Mouse (Mus musculus) frontal cortex, postnatal 10 days (tissue): Measurements from ENCODE around the gene Pdcd1lg2.
"Not testable (repeated sequence)": the region's sequence is repeated elsewhere in the genome, so short reads cannot be mapped to it uniquely, and the experiment has no call there.

Experiments
- DNase-seq, 2 experiments: peaks; one replicate each; pipeline ENCODE4 v3.0.0; 2022; ENCODE audit warnings: low spot score in 2 of 2, mixed read lengths in 1 of 2

Gene Pdcd1lg2

DNA sequence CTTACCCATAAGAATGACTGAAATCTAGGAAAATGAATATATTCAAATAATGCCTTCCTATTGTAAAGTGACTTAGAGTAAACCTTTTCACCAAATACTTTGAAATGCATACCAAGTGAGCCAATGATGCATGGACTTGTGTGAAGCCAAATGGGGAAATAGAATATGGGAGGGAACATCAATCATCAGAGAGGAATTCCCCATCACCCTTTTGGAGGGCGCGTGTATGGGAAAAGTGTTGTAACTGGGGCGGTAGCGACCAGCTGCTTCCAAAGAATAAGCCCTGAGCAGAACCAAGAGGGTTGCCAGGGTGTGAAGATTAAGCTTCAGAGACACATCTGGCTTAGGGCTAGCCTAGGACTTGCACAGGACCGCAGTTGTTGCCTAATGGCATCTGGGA lies 27.4 kb upstream of the Pdcd1lg2 start:
- DNase-seq: no peak

GRCm38 (mm10) chr19:29384412-29384811 lies 26.3 kb upstream of the Pdcd1lg2 start:
- DNase-seq: no peak

DNA sequence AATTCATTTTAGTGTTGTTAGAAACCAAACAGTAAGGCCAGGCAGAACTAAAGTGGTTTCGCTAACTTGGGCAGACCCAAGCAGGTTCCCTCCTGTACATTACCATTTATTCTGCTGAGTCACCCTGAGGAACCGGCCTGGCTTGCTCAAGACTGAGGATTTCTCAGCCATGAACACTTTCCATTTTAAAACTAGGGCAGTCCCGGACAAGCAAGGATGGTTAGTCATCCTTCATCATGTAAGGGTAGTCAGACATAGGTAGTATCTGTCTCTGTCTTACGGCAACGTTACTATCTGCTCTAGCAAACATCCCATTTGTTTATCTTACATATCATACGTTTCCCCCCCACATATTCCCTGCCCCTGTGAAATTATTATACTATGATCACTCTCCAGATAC lies 25.7 kb upstream of the Pdcd1lg2 start:
- no peak for DNase-seq

DNA sequence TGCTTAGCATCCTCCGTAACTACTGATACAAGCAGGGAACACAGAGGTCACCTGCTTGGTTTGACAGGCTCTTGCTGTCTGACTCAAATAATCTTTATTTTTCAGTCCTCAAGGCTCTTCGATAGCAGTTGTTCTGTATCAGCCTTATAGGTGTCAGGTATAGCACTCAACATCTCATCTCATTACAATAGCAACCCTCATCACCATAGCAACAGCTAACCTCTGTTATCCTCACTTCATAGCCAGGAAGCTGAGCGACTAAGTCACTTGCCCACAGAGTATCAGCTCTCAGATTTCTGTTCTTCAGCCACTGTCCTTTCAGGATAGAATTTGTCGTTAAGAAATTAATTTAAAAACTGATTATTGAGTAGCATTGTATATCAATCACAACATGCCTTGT lies 24.9 kb upstream of the Pdcd1lg2 start:
- DNase-seq: no peak

DNA sequence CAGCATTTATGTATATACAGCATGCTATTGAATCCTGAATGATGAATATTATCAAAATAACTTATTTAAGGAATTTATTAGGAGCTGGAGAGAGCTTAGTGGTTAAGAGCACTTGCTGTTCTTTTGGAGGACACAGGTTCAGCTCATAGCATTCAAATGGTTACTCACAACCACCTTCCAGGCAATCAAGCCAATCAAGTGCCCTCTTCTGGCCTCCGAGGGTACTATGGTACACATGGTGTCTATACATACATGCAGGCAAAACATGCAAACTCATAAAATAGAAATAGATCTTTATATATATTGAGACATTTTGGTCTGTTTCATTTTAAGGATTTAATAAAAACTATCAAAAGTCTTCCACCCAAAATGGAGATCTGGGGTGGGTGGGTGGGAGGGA lies 21.9 kb upstream of the Pdcd1lg2 start:
- no peak for DNase-seq

DNA sequence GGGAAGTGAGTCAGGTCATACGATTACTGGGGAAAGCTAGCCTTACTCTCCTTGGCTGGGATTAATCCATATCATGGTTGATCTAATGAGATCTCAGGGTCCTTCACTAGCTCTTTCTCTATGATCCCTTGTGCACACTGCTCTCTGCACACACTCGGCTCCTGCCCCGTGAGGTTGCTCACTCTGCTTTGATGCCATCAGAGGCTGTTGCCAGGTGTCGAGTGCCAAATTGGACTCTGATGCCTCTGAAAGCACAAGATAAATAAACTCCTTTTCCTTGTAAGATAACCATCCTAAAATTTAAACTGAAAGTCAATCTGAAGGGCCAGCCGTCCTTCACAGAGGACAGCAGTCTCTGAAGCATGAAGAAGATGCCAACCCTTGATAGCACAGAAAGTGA lies 20.2 kb upstream of the Pdcd1lg2 start:
- no peak for DNase-seq

DNA sequence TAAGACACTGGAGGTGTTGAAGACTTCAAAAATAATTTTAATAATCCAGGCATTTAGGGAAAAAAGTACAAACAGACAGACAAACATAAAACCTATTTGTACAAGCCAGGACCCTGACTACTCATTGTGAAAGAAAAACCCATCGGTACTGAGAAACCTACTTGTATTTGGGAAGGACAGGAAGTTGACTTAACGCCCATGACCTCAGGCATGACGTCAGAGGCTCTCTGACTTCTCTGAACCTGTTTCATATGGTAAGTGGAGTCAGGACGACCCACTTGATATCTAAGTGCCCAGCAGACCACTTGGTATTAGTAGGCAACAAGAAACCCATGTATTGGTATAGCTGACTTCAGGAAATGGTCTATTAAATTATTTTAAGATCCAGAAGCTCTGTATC lies 19.4 kb upstream of the Pdcd1lg2 start:
- DNase-seq: no peak

GRCm38 (mm10) chr19:29393333-29393732 lies 17.4 kb upstream of the Pdcd1lg2 start:
- DNase-seq: no peak

GRCm38 (mm10) chr19:29394721-29395120 lies 16.0 kb upstream of the Pdcd1lg2 start:
- DNase-seq: no peak

DNA sequence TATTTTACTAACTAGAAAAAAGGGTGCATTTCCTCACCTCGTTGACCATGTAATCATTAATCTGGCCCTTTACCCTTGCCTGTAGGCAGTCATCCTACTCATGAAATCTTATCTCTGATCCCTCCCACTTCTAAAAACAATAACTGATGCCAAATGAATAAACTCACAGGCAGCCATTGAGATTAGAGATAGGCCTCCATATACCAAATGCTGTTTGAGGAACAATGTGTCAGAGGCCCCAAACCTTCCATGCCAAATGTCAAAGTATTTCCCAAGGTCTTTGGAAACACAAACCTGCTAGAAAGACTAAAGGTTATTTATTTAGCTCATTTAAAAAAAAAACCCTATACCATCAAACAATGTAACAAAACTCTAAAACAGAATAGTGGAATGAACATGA lies 14.4 kb upstream of the Pdcd1lg2 start:
- no peak for DNase-seq

DNA sequence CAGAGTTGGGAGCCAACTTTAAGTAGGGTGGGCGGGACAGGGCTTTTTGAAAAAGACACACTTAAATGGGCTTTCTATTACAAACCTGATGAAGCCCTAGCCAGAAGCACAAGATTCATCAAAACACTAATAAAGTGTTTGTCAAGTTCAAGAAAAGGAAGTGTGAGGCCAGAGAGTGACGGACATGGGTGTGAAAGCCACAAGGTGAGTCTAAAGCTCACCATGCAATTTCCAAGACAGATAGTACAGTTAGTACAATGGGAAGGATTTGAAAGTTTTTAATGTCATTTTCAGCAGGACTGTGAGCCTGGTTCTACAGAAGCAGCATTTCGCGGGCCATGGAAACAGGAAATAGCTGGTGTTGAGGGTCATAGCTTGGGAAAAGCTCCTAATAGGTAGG lies 10.9 kb upstream of the Pdcd1lg2 start:
- no peak for DNase-seq

GRCm38 (mm10) chr19:29400466-29400865 lies 10.3 kb upstream of the Pdcd1lg2 start:
- DNase-seq: no peak

GRCm38 (mm10) chr19:29402621-29403020 lies 8.1 kb upstream of the Pdcd1lg2 start:
- DNase-seq: no peak

DNA sequence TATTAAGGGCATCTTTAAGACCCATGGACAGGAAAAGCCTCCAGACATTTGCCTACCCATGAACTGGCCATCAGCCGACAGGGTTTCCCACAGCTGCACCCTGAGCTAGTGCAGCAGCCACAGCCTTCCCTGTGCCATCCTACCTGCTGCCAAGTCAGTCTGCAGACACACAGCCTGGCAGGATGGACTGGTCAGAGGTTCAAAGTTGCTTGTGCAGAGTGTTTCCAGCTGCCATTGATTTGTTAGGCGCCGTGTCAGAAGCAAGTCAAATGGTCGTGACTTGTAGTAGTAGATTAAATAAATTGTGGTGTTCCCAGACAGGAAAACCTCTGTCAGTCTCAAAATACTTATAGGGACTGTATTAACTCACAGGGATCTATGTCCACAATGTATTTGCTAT lies 7.5 kb upstream of the Pdcd1lg2 start:
- DNase-seq: no peak

GRCm38 (mm10) chr19:29405388-29405787 lies 5.3 kb upstream of the Pdcd1lg2 start:
- no peak for DNase-seq

DNA sequence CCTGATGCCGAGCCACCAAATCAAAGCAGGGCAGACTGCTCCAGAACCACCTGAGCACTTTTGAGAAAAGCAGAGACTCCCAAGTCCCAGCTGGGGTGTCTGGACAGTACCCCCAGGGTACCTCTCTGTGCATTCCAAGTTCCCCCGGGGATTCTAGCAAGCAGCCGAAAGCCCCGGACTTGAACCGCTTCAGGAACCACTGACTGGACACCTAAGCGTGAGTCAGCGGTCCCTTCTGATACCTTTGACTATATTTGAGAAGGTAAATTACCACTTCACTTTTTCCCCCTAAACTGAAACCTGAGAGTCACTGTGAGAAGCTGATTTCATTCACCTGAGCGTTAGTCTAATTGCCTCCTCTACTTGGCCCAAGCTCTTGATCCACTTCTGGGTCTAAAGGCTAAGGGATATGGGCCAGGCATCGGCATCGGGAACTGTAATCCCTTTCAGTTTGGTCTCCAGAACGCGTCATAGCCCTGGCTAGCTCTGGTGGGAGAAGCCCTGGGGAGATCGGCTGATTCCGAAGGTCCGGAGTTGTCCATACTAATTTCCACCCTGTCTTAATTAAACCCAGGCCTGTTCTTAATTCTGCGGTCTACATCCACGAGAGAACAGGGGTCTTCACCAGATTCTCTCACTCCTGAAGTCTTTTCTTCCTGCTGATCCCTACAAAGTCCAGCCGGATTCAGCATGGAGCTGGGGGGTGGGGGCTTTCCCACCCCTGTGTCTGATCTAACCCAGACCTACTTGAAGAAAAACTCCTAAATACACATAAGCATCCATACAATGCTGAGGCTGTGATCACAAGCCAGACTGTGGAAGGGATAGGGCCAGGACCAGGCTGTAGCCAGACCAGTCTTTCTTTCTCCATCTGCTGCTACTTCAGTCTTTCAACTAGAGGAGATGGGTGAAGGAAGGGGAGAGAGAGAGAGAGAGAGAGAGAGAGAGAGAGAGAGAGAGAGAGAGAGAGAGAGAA lies 4.4 kb upstream of the Pdcd1lg2 start:
- DNase-seq: no peak

GRCm38 (mm10) chr19:29412476-29413420 lies 2.0 kb downstream of the Pdcd1lg2 start:
- no peak for DNase-seq

GRCm38 (mm10) chr19:29414513-29414912 lies 3.8 kb downstream of the Pdcd1lg2 start:
- no peak for DNase-seq

- DNase-seq: not testable (repeated sequence)
Observed at GRCm38 (mm10) chr19:29414917-29415316, 4.2 kb downstream of the Pdcd1lg2 start.

- no peak for DNase-seq
Observed at GRCm38 (mm10) chr19:29416393-29416902, 5.7 kb downstream of the Pdcd1lg2 start.

- DNase-seq: no peak
Observed at GRCm38 (mm10) chr19:29417188-29417587, 6.5 kb downstream of the Pdcd1lg2 start.

- no peak for DNase-seq
Observed at GRCm38 (mm10) chr19:29417894-29418293, 7.2 kb downstream of the Pdcd1lg2 start.
